In genomic region chr3:89226361-89226760, GRCm38 (mm10) we compare ENCODE assay signal across 9 mouse cellular contexts. TPM values are rescaled to one million over a fixed set of nuclear protein-coding genes. Genes with fewer than 3 reads are reported as not detected.
DNase-seq lines count a peak whose midpoint lies in the region; ATAC-seq and TF ChIP-seq lines count a peak whose summit lies in the region.
"Had no signal": no experiment of that assay in that cellular context is flagged by ENCODE, and none has a peak within 500 bp of the region (broad histone marks: within the 10 kb centered on the region; RNA-seq: fewer than 3 reads in every experiment).

No protein-coding gene starts in this region.

- H3K9ac ChIP-seq in kidney, embryonic 15.5 days: 0 out of 2 replicates have a peak overlapping the region, but pooled peaks have one; percentile 39
- peak overlapping the region; percentile 52 for H3K9ac ChIP-seq in embryonic facial prominence, embryonic 14.5 days (ENCODE audit: low read depth, low read length)
- peak overlapping the region; percentile 41 for H3K9ac ChIP-seq in hindbrain, postnatal 0 days (replicated peaks; ENCODE audit: low read length)
- H3K9ac ChIP-seq in neural tube, embryonic 12.5 days: peak overlapping the region; percentile 77

- peaks cover 13% of the 10 kb centered on the region for H3K27me3 ChIP-seq in kidney, embryonic 15.5 days
- no peaks in the 10 kb centered on the region for H3K27me3 ChIP-seq in embryonic facial prominence, embryonic 14.5 days (replicated peaks; ENCODE audit: control insufficient read depth, insufficient read depth, low read length)
- H3K27me3 ChIP-seq in hindbrain, postnatal 0 days (ENCODE audit: insufficient read depth, low read length): no peaks in the 10 kb centered on the region
- no peaks in the 10 kb centered on the region; the same call in 1 of the 2 replicates for H3K27me3 ChIP-seq in neural tube, embryonic 12.5 days (replicated peaks)

- WGBS in kidney, embryonic 15.5 days: 34% methylated on average over 11 of the region's 11 CpGs
- WGBS in embryonic facial prominence, embryonic 14.5 days: 25% methylated on average over 11 of the region's 11 CpGs
- 17% methylated on average over 11 of the region's 11 CpGs for WGBS in hindbrain, postnatal 0 days
- whole genome bisulfite sequencing in neural tube, embryonic 12.5 days: 3% methylated on average over 11 of the region's 11 CpGs

- no peak overlapping the region for H3K27ac ChIP-seq in kidney, embryonic 15.5 days
- H3K27ac ChIP-seq in embryonic facial prominence, embryonic 14.5 days (replicated peaks; ENCODE audit: low read depth, low read length): peak overlapping the region; percentile 71; the same call in 1 of the 2 replicates
- H3K27ac ChIP-seq in hindbrain, postnatal 0 days: peak overlapping the region; percentile 78
- peak overlapping the region; percentile 80 for H3K27ac ChIP-seq in neural tube, embryonic 12.5 days

- H3K4me1 ChIP-seq in kidney, embryonic 15.5 days: peaks cover 43% of the 10 kb centered on the region
- peaks cover 18% of the 10 kb centered on the region for H3K4me1 ChIP-seq in embryonic facial prominence, embryonic 14.5 days (ENCODE audit: control insufficient read depth, insufficient read depth, low read length)
- H3K4me1 ChIP-seq in hindbrain, postnatal 0 days (ENCODE audit: insufficient read depth, low read length): peaks cover 12% of the 10 kb centered on the region; the same call in 1 of the 2 replicates
- H3K4me1 ChIP-seq in neural tube, embryonic 12.5 days: peaks cover 65% of the 10 kb centered on the region

- no peak for DNase-seq in kidney, postnatal 10 days
- no peak for DNase-seq in embryonic facial prominence, embryonic 14.5 days (ENCODE audit: low spot score)
- DNase-seq in hindbrain, postnatal 0 days (ENCODE audit: low spot score): no peak
- DNase-seq in cerebellum, postnatal 10 days: no peak
- DNase-seq in cerebellum, postnatal 25 days: no peak
- DNase-seq in layer of hippocampus, adult 9-10 months (ENCODE audit: low spot score): no peak

- no peaks in the 10 kb centered on the region for H3K9me3 ChIP-seq in kidney, embryonic 15.5 days (replicated peaks)
- H3K9me3 ChIP-seq in embryonic facial prominence, embryonic 14.5 days (ENCODE audit: control insufficient read depth, low read length): no peaks in the 10 kb centered on the region
- H3K9me3 ChIP-seq in hindbrain, postnatal 0 days (ENCODE audit: low read length): no peaks in the 10 kb centered on the region
- H3K9me3 ChIP-seq in neural tube, embryonic 12.5 days: no peaks in the 10 kb centered on the region
- H3K9me3 ChIP-seq: G1E had no signal

- peak overlapping the region; percentile 45 for H3K4me3 ChIP-seq in kidney, embryonic 15.5 days (replicated peaks)
- peak overlapping the region; percentile 38 for H3K4me3 ChIP-seq in embryonic facial prominence, embryonic 14.5 days (ENCODE audit: low read depth, low read length)
- peak overlapping the region; percentile 40 for H3K4me3 ChIP-seq in hindbrain, postnatal 0 days (ENCODE audit: low read length)
- peak overlapping the region; percentile 64 for H3K4me3 ChIP-seq in neural tube, embryonic 12.5 days

- peak overlapping the region; percentile 80 for H3K4me2 ChIP-seq in kidney, embryonic 15.5 days
- H3K4me2 ChIP-seq in embryonic facial prominence, embryonic 14.5 days (ENCODE audit: low read depth, low read length): peak overlapping the region; percentile 67
- peak overlapping the region; percentile 68 for H3K4me2 ChIP-seq in hindbrain, postnatal 0 days (ENCODE audit: low read depth, low read length)
- peak overlapping the region; percentile 85 for H3K4me2 ChIP-seq in neural tube, embryonic 12.5 days (replicated peaks)

- TF ChIP-seq CTCF in hindbrain, postnatal 0 days (IDR thresholded peaks at IDR 0.05; ENCODE audit: low read depth): no peak

- ATAC-seq in kidney, embryonic 15.5 days (replicated peaks; ENCODE audit: low FRiP score): no peak
- ATAC-seq in embryonic facial prominence, embryonic 14.5 days (ENCODE audit: low read depth): no peak
- no peak for ATAC-seq in hindbrain, postnatal 0 days
- ATAC-seq in neural tube, embryonic 12.5 days (ENCODE audit: low FRiP score, low read depth): 0 out of 2 replicates have a peak, but pooled peaks have one; percentile 1

- H3K36me3 ChIP-seq in kidney, embryonic 15.5 days: peaks cover 12% of the 10 kb centered on the region; the same call in 1 of the 2 replicates
- peaks cover 14% of the 10 kb centered on the region for H3K36me3 ChIP-seq in embryonic facial prominence, embryonic 14.5 days (ENCODE audit: control insufficient read depth, insufficient read depth, low read length)
- no peaks in the 10 kb centered on the region for H3K36me3 ChIP-seq in hindbrain, postnatal 0 days (ENCODE audit: insufficient read depth, low read length)
- H3K36me3 ChIP-seq in neural tube, embryonic 12.5 days: peaks cover 22% of the 10 kb centered on the region
- H3K36me3 ChIP-seq: G1E had no signal

RNA-seq across cellular contexts. Expression of gene Mtx1, which starts 0.5 kb away (rescaled TPM):
- 211 and 219 TPM in 2 replicates for polyA plus RNA-seq in kidney, embryonic 15.5 days (2015; fragmentation: Nextera tagmentation; extraction: Ambion mirVana)
- 151 and 163 TPM in 2 replicates for polyA plus RNA-seq in embryonic facial prominence, embryonic 14.5 days (2014; fragmentation: Nextera tagmentation; extraction: Ambion mirVana)
- 103 and 130 TPM in 2 replicates for total RNA-seq in hindbrain, postnatal 0 days (2014; rRNA removed)
- 186 TPM in 2 replicates for polyA plus RNA-seq in hindbrain, postnatal 0 days (2015; fragmentation: Nextera tagmentation; extraction: Ambion mirVana)
- 174 TPM in 2 replicates for polyA plus RNA-seq in neural tube, embryonic 12.5 days (2016; fragmentation: Nextera tagmentation; extraction: Ambion mirVana)

RNA-seq across cellular contexts. Expression of gene Muc1, which starts 2.5 kb away (rescaled TPM):
- 12.0 and 12.3 TPM in 2 replicates for polyA plus RNA-seq in kidney, embryonic 15.5 days (2015; fragmentation: Nextera tagmentation; extraction: Ambion mirVana)
- 2.0 and 4.1 TPM in 2 replicates for polyA plus RNA-seq in embryonic facial prominence, embryonic 14.5 days (2014; fragmentation: Nextera tagmentation; extraction: Ambion mirVana)
- 1.9 TPM in 2 replicates for total RNA-seq in hindbrain, postnatal 0 days (2014; rRNA removed)
- polyA plus RNA-seq in hindbrain, postnatal 0 days (2015; fragmentation: Nextera tagmentation; extraction: Ambion mirVana): 0.82 and 1.5 TPM in 2 replicates
- polyA plus RNA-seq in neural tube, embryonic 12.5 days (2016; fragmentation: Nextera tagmentation; extraction: Ambion mirVana): 0.84 and 1.1 TPM in 2 replicates
- polyA plus RNA-seq: G1E had no signal

RNA-seq across cellular contexts. Expression of gene Thbs3, which starts 11.4 kb away (rescaled TPM):
- 14.9 and 20.5 TPM in 2 replicates for polyA plus RNA-seq in kidney, embryonic 15.5 days (2015; fragmentation: Nextera tagmentation; extraction: Ambion mirVana)
- polyA plus RNA-seq in embryonic facial prominence, embryonic 14.5 days (2014; fragmentation: Nextera tagmentation; extraction: Ambion mirVana): 51.5 and 52.0 TPM in 2 replicates
- 29.4 and 37.9 TPM in 2 replicates for total RNA-seq in hindbrain, postnatal 0 days (2014; rRNA removed)
- 36.8 and 37.2 TPM in 2 replicates for polyA plus RNA-seq in hindbrain, postnatal 0 days (2015; fragmentation: Nextera tagmentation; extraction: Ambion mirVana)
- polyA plus RNA-seq in neural tube, embryonic 12.5 days (2016; fragmentation: Nextera tagmentation; extraction: Ambion mirVana): 46.4 and 48.2 TPM in 2 replicates

RNA-seq across cellular contexts. Expression of gene Krtcap2, which starts 19.4 kb away (rescaled TPM):
- polyA plus RNA-seq in kidney, embryonic 15.5 days (2015; fragmentation: Nextera tagmentation; extraction: Ambion mirVana): 309 and 321 TPM in 2 replicates
- polyA plus RNA-seq in embryonic facial prominence, embryonic 14.5 days (2014; fragmentation: Nextera tagmentation; extraction: Ambion mirVana): 324 and 349 TPM in 2 replicates
- 74.9 and 111 TPM in 2 replicates for total RNA-seq in hindbrain, postnatal 0 days (2014; rRNA removed)
- 250 and 268 TPM in 2 replicates for polyA plus RNA-seq in hindbrain, postnatal 0 days (2015; fragmentation: Nextera tagmentation; extraction: Ambion mirVana)
- 232 and 252 TPM in 2 replicates for polyA plus RNA-seq in neural tube, embryonic 12.5 days (2016; fragmentation: Nextera tagmentation; extraction: Ambion mirVana)

RNA-seq across cellular contexts. Expression of gene Trim46, which starts 19.7 kb away (rescaled TPM):
- 3.4 and 5.2 TPM in 2 replicates for polyA plus RNA-seq in kidney, embryonic 15.5 days (2015; fragmentation: Nextera tagmentation; extraction: Ambion mirVana)
- polyA plus RNA-seq in embryonic facial prominence, embryonic 14.5 days (2014; fragmentation: Nextera tagmentation; extraction: Ambion mirVana): 3.7 and 4.7 TPM in 2 replicates
- total RNA-seq in hindbrain, postnatal 0 days (2014; rRNA removed): 97.9 and 101 TPM in 2 replicates
- polyA plus RNA-seq in hindbrain, postnatal 0 days (2015; fragmentation: Nextera tagmentation; extraction: Ambion mirVana): 42.9 and 49.8 TPM in 2 replicates
- polyA plus RNA-seq in neural tube, embryonic 12.5 days (2016; fragmentation: Nextera tagmentation; extraction: Ambion mirVana): 32.4 and 33.5 TPM in 2 replicates
